Mouse (Mus musculus) heart, embryonic 16.5 days (tissue): Measurements from ENCODE around the gene Kel. TPM values are rescaled to one million over a fixed set of nuclear protein-coding genes. Genes with fewer than 3 reads are reported as not detected.

Source experiments
- ATAC-seq: fragments of 200-750 bp; cut with Nextera tagmentation; replicated peaks from 2 replicates; pipeline ENCODE4 v1.8.0; 2017; ENCODE audit warnings: moderate number of reproducible peaks; ENCODE audit not compliant: insufficient read depth, low FRiP score; ENCODE audit errors: extremely low read depth
- H3K27ac ChIP-seq: fragments of 300-500 bp; sonication (generic); 2 replicates; pipeline ENCODE4 v1.5.1; 2014; ENCODE audit warnings: mild to moderate bottlenecking, low read length, control low read depth, moderate library complexity
- H3K27me3 ChIP-seq: fragments of 300-500 bp; sonication (generic); 2 replicates; pipeline ENCODE4 v1.6.1; 2014; ENCODE audit warnings: low read length, mixed read lengths; ENCODE audit not compliant: control insufficient read depth, insufficient read depth
- H3K36me3 ChIP-seq: fragments of 300-500 bp; sonication (generic); 2 replicates; pipeline ENCODE4 v1.6.1; 2014; ENCODE audit not compliant: control insufficient read depth, insufficient read depth
- H3K4me1 ChIP-seq: fragments of 300-500 bp; sonication (generic); 2 replicates; pipeline ENCODE4 v1.6.1; 2014; ENCODE audit warnings: low read length, mixed read lengths; ENCODE audit not compliant: control insufficient read depth, insufficient read depth
- H3K4me2 ChIP-seq: fragments of 300-500 bp; sonication (generic); 2 replicates; pipeline ENCODE4 v1.6.1; 2014; ENCODE audit warnings: low read depth, mild to moderate bottlenecking, control low read depth, low read length
- H3K4me3 ChIP-seq: fragments of 300-500 bp; sonication (generic); 2 replicates; pipeline ENCODE4 v1.5.1; 2014; ENCODE audit warnings: mild to moderate bottlenecking, control low read depth, low read length
- H3K9ac ChIP-seq: fragments of 300-500 bp; sonication (generic); 2 replicates; pipeline ENCODE4 v1.6.1; 2014; ENCODE audit warnings: low read length, control low read depth
- H3K9me3 ChIP-seq: fragments of 300-500 bp; sonication (generic); replicated peaks from 2 replicates; pipeline ENCODE4 v1.6.1; 2016; ENCODE audit warnings: low read length; ENCODE audit not compliant: control insufficient read depth
- WGBS: fragments of 180-500 bp; shearing (Covaris S2); extraction: QIAGEN DNeasy Blood & Tissue Kit; methylation state at CpG from one replicate; pipeline ENCODE4 v1.1.7; 2014; 5-methylcytosine and 5-hydroxymethylcytosine counted together
- polyA plus RNA-seq: library from polyadenylated mRNA; unstranded; fragments of >200 nt; fragmentation: Nextera tagmentation; extraction: Ambion mirVana; gene quantifications from 2 replicates; pipeline ENCODE4 v1.2.1, GENCODE M21; 2015

The Kel gene
- polyA plus RNA-seq, 1 experiment from 2014 or later: 1.8 TPM

DNA sequence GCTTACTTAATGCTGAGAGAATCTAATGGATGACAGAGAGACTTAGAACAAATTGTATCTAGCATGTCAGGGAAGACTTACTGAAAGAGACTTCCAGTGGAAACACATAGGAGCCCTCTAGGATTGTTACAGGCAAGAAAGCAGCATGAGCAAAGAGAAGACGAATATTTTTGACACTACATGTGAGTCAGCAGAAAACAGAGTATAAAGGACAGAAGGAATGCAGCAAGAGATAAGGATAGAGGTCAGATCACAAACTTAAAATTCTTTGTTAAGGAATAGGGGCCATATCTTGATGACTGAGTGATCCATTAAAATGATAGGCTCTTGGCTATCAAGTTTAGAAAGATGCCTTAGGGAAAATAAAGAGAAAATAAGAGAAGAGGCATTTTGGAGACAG lies 2.9 kb downstream of the Kel start:
- no peak for ATAC-seq
- no peak overlapping the region for H3K9ac ChIP-seq
- H3K9me3 ChIP-seq: no peaks in the 10 kb centered on the region
- H3K27me3 ChIP-seq: no peaks in the 10 kb centered on the region
- H3K36me3 ChIP-seq: no peaks in the 10 kb centered on the region
- H3K4me1 ChIP-seq: no peaks in the 10 kb centered on the region
- no peak overlapping the region for H3K27ac ChIP-seq
- no peak overlapping the region for H3K4me3 ChIP-seq
- WGBS: 57% methylated on average over 1 of the region's 1 CpGs
- no peak overlapping the region for H3K4me2 ChIP-seq

DNA sequence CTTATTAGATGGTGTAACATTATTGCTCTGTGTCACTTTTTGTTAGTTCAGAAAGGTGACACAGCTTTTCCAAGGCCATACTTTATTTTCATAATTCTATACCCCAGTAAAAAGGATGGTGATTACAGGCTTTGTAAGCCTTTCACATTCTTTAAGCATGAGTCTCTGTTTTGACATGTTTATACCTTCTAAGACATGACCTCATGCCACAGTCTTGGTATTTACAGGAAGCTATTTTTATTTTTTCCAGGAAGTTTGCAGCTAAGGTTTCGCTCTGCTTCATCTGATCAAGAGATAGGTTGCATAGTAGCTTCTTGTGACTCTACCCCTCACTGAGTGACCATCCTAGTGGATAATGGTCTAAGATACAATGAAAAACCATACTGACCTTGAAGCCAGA lies 9.7 kb downstream of the Kel start:
- Histone ChIP-seq H3K27ac (no peak overlapping the region), H3K9me3 (no peaks in the 10 kb centered on the region), H3K4me1 (no peaks in the 10 kb centered on the region), H3K4me3 (no peak overlapping the region), H3K36me3 (no peaks in the 10 kb centered on the region), H3K4me2 (no peak overlapping the region), H3K27me3 (no peaks in the 10 kb centered on the region), H3K9ac (no peak overlapping the region)
- WGBS: 69% methylated on average over 1 of the region's 1 CpGs
- ATAC-seq: no peak

DNA sequence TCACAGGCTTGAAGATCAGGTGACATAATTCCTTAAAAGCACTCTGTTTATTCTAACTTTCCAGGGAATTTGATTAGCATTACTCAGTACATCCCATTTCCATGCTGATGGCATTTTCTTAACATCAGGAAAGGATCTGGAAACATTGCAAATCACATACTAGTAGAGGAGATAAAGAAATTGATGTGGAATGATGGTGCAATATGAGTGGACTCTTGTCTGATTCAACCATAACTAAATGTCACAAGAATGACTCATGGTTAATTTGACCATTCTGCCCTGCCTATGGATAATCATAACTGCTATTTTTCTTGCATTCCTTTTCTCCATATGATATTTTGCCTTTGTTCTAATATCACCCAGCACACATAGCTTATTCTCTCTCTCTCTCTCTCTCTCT lies 11.9 kb downstream of the Kel start:
- H3K36me3 ChIP-seq: no peaks in the 10 kb centered on the region
- H3K4me1 ChIP-seq: no peaks in the 10 kb centered on the region
- ATAC-seq: no peak
- H3K4me3 ChIP-seq: no peak overlapping the region
- H3K27me3 ChIP-seq: no peaks in the 10 kb centered on the region
- no peaks in the 10 kb centered on the region for H3K9me3 ChIP-seq
- no peak overlapping the region for H3K27ac ChIP-seq
- H3K9ac ChIP-seq: no peak overlapping the region
- no peak overlapping the region for H3K4me2 ChIP-seq

DNA sequence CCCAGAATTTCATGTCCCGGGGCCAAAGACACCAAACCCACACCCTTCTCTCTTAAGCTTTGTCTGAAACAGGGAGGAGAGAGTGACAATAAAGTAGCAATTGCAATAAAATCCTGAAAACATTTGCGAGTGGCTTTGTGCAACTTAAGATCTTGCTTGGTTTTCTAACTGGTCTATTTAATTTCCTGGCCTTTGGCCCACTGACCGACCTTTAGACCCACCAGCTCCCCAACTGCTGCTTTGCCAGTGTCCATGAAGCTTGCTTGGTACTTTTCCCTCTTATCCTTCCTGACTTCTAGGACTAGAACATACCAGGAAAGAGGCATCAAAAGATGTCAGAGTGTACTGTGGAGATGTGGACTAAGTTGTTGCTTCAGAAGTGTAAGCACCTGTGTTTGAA lies 18.5 kb downstream of the Kel start:
- 76% methylated on average over 3 of the region's 3 CpGs for WGBS

DNA sequence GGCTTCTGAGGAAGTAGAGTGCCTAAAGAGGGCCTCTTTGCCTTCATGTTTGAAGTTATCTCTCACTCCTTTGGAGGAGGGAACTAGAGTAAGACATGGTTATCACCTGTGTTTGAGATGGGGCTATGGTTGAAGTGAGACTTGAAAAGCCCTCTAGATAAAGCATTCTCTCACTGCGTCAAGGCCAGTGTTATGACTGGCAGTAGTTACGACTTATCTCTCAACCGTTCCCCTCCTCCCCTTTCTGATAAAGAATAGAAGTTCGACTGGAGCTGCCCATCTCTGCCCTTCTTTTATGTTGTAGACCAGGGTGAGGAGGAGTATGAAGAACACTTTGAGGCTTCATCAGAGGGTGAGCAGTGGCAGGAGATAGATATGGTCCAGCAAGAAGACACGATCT lies 19.2 kb downstream of the Kel start:
- Histone ChIP-seq H3K27me3 (no peaks in the 10 kb centered on the region), H3K9me3 (no peaks in the 10 kb centered on the region), H3K4me2 (no peak overlapping the region), H3K36me3 (no peaks in the 10 kb centered on the region), H3K9ac (no peak overlapping the region), H3K4me3 (no peak overlapping the region), H3K4me1 (no peaks in the 10 kb centered on the region), H3K27ac (no peak overlapping the region)
- no peak for ATAC-seq
- 45% methylated on average over 5 of the region's 5 CpGs for WGBS

More for the DNA sequence above, 18.5 kb downstream of the Kel start:
- H3K27me3 ChIP-seq: no peaks in the 10 kb centered on the region
- no peaks in the 10 kb centered on the region for H3K9me3 ChIP-seq
- no peaks in the 10 kb centered on the region for H3K36me3 ChIP-seq
- no peak overlapping the region for H3K27ac ChIP-seq
- no peak for ATAC-seq
- no peaks in the 10 kb centered on the region for H3K4me1 ChIP-seq
- H3K9ac ChIP-seq: no peak overlapping the region
- no peak overlapping the region for H3K4me3 ChIP-seq
- H3K4me2 ChIP-seq: no peak overlapping the region

DNA sequence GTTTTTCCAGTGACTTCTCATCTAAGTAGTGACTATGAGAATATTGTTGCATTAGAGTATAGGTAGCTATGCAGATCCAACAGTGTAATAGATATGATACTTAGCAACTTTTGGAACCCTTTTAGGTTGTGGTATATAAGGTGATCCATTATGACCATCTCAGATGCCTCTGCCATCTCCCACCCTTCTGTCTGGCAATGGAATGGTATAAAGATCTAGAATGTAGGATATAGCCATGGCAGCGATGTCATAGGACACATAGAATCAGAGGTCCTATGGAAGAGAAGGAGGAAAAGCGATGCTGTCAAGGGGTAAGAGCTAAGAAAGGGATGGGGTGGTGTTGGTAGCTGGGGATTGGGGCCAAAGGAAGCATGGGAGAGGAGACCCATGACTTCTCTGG lies 20.0 kb downstream of the Kel start, which contains the start of gene Llcfc1:
Llcfc1 (plus strand) TSS at position 301 of the 400 bp plus-strand sequence.
- H3K9me3 ChIP-seq: no peaks in the 10 kb centered on the region
- no peaks in the 10 kb centered on the region for H3K27me3 ChIP-seq
- H3K36me3 ChIP-seq: no peaks in the 10 kb centered on the region
- 71% methylated on average over 2 of the region's 2 CpGs for WGBS
- H3K4me2 ChIP-seq: no peak within 1 kb of the TSS
- no peak within 1 kb of the TSS for H3K9ac ChIP-seq
- no peak for ATAC-seq
- H3K27ac ChIP-seq: no peak within 1 kb of the TSS
- no peaks in the 10 kb centered on the region for H3K4me1 ChIP-seq
- H3K4me3 ChIP-seq: no peak within 1 kb of the TSS

DNA sequence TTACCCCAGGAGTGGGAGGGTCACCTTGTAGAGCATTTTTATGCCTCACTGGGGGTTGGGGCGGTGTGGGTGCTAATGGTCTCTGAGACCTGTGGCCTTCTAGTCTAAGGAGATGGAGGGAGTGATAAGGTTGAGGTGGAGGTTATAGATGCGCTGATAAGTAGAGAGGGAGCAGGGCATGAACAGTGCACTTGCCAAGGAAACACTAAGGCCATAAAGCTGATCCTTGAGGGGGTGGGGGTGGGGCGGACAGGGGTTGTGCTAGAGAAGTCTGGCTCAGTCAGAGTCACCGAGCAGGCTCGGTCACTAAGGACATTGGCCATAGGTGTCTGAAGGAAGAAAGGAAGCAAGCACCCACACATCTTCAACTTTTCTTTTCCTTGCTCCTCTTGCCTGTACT lies 22.5 kb downstream of the Kel start:
- H3K27me3 ChIP-seq: no peaks in the 10 kb centered on the region
- no peaks in the 10 kb centered on the region for H3K9me3 ChIP-seq
- H3K4me2 ChIP-seq: no peak overlapping the region
- no peak overlapping the region for H3K4me3 ChIP-seq
- H3K27ac ChIP-seq: no peak overlapping the region
- no peak for ATAC-seq
- no peak overlapping the region for H3K9ac ChIP-seq
- no peaks in the 10 kb centered on the region for H3K36me3 ChIP-seq
- 73% methylated on average over 5 of the region's 5 CpGs for WGBS
- no peaks in the 10 kb centered on the region for H3K4me1 ChIP-seq

DNA sequence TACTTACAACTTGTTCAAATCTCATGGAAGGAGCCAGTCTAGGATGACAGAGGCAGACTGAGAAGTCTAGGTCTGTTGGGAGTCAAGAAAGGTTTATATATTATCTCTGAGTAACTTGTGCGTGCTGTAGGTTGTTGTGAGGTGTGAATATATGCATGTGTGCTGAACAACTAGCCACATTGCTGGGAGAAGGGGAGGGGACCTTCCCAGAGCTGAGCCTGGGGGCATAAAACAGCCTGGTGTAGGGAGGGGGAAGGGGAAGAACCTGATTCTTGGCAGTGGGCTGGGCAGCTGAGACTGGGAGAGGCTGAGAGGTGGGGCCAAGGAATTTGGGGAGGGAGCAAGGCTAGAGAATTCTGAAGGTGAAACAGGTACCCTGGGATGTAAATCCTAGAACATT lies 23.5 kb downstream of the Kel start, which contains the start of gene Trpv5:
Trpv5 (minus strand) TSS at position 101 of the 400 bp plus-strand sequence.
- Histone ChIP-seq H3K4me1 (no peaks in the 10 kb centered on the region), H3K9me3 (no peaks in the 10 kb centered on the region), H3K4me3 (no peak within 1 kb of the TSS), H3K4me2 (no peak within 1 kb of the TSS), H3K27me3 (no peaks in the 10 kb centered on the region), H3K9ac (no peak within 1 kb of the TSS), H3K27ac (no peak within 1 kb of the TSS), H3K36me3 (no peaks in the 10 kb centered on the region)
- ATAC-seq: no peak
- WGBS: 68% methylated on average over 1 of the region's 1 CpGs

DNA sequence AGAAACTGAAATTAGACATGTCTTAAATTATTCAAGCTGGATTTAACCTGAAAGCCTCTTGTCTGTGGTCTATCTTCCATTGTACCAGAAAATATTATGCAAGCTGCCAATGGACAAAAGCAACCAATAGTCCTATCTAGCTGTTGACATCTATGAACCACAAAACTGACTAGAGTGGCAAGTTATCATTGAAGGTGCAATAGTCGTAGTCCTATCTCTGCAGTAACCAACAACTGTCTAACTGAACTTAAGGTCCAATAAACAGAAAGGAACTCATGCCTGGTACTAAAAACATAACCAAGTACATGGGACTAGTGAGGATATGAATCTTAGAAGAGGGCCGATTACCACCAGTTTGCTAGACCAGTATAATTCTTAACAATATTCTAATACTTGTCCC lies 27.6 kb downstream of the Kel start:
- 74% methylated on average over 2 of the region's 2 CpGs for WGBS
- no peak overlapping the region for H3K9ac ChIP-seq
- no peaks in the 10 kb centered on the region for H3K36me3 ChIP-seq
- no peak overlapping the region for H3K4me2 ChIP-seq
- no peak overlapping the region for H3K27ac ChIP-seq
- ATAC-seq: no peak
- no peak overlapping the region for H3K4me3 ChIP-seq
- H3K27me3 ChIP-seq: no peaks in the 10 kb centered on the region
- H3K4me1 ChIP-seq: no peaks in the 10 kb centered on the region
- H3K9me3 ChIP-seq: no peaks in the 10 kb centered on the region; the same call in 1 of the 2 replicates

DNA sequence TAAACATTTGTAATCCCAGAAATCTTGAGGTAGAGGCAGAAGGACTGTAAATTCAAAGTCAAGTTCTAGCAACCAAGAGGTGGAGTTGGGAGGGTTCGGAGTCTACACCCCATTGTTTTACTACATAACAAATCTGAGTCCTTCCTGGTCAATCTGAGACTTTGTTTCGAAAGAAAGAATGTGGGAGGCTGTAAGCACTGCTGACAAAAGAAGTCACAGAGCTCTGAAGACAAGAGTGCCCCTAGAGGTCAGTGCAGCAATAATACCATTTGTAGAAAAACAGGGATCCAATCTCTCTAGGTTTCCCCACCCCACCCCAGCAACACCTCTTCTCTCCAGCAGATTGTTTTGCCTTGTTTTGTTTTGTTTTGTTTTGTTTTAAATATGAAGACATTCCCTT lies 41.8 kb downstream of the Kel start:
- no peaks in the 10 kb centered on the region for H3K27me3 ChIP-seq
- no peak for ATAC-seq
- no peaks in the 10 kb centered on the region for H3K36me3 ChIP-seq
- no peak overlapping the region for H3K4me3 ChIP-seq
- H3K9me3 ChIP-seq: no peaks in the 10 kb centered on the region
- H3K4me2 ChIP-seq: no peak overlapping the region
- 44% methylated on average over 2 of the region's 2 CpGs for WGBS
- H3K4me1 ChIP-seq: no peaks in the 10 kb centered on the region
- no peak overlapping the region for H3K9ac ChIP-seq
- no peak overlapping the region for H3K27ac ChIP-seq
